Mouse (Mus musculus): ENCODE measurements around the gene Slc7a10.

- TF ChIP-seq ZC3H11A (IDR thresholded peaks at IDR 0.05; ENCODE audit: borderline replicate concordance, low read depth, low read length), result peak; percentile 31; the same call in 1 of the 2 replicates
- no peak for TF ChIP-seq HCFC1 (IDR thresholded peaks at IDR 0.05; ENCODE audit: borderline replicate concordance, insufficient read depth, low read length)
- no peak for TF ChIP-seq ZNF384 (IDR thresholded peaks at IDR 0.05; ENCODE audit: low read depth, low read length)
Observed at GRCm38 (mm10) chr7:35169341-35169740, 16.8 kb upstream of the Slc7a10 start.
